Mouse (Mus musculus) liver, embryonic 14.5 days (tissue): ENCODE results near the gene Aldh3b2.

ENCODE experiments used
- CTCF ChIP-seq: IDR thresholded peaks from 2 replicates; pipeline ENCODE4 v1.5.1; 2016; ENCODE audit warnings: antibody characterized with exemption, low read depth, control low read depth
- EP300 ChIP-seq: IDR thresholded peaks from 2 replicates; pipeline ENCODE4 v1.6.1; 2016; ENCODE audit warnings: antibody characterized with exemption, low read depth

- TF ChIP-seq EP300 (no peak), CTCF (no peak)
Observed at GRCm38 (mm10) chr19:4023185-4023584, 51.1 kb downstream of the Aldh3b2 start.
